Mouse (Mus musculus): ENCODE measurements around the gene Cyth1. TPM values are rescaled to one million over a fixed set of nuclear protein-coding genes. Genes with fewer than 3 reads are reported as not detected.

The Cyth1 gene
- polyA plus RNA-seq, 1 experiment from 2014 or later: 17.7 TPM

DNA sequence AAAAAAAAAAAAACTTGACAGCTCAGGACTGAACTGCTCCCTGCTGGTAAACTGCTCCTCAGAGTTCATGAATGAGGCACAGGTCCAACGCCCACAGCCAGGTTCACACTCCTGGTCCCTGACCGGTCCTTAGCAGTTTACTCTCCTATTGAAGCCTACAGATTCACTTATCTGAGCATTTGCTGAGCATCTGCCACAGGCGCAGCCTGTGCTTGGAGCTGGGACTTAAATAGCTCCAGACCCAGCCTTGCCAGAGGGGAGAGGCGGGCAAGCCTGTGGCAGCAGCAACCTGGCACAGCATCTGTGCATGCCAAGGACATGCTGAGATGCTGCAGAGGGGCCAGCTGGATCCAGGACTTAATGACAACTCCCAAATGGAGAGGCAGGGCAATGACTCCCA is 38.3 kb downstream of the Cyth1 start:
- H3K4me2 ChIP-seq (ENCODE audit: low read depth, low read length): no peak overlapping the region
- H3K27me3 ChIP-seq (ENCODE audit: control insufficient read depth, insufficient read depth, low read length): no peaks in the 10 kb centered on the region
- ATAC-seq (ENCODE audit: low read depth): peak; percentile 46; the same call in 1 of the 2 replicates
- WGBS: 67% methylated on average over 4 of the region's 4 CpGs
- no peak overlapping the region for H3K27ac ChIP-seq (ENCODE audit: low read depth, low read length)
- no peaks in the 10 kb centered on the region for H3K36me3 ChIP-seq (ENCODE audit: control insufficient read depth, insufficient read depth, low read length)
- H3K9me3 ChIP-seq (ENCODE audit: control insufficient read depth, low read length): no peaks in the 10 kb centered on the region
- no peak overlapping the region for H3K4me3 ChIP-seq (ENCODE audit: low read depth, low read length)
- H3K9ac ChIP-seq (replicated peaks; ENCODE audit: low read depth, low read length): no peak overlapping the region
- peaks cover 36% of the 10 kb centered on the region for H3K4me1 ChIP-seq (ENCODE audit: control insufficient read depth, insufficient read depth, low read length)

GRCm38 (mm10) chr11:118209376-118209775 is 39.0 kb downstream of the Cyth1 start:
- Histone ChIP-seq H3K4me1 (ENCODE audit: control insufficient read depth, insufficient read depth, low read length) (peaks cover 36% of the 10 kb centered on the region), H3K36me3 (ENCODE audit: control insufficient read depth, insufficient read depth, low read length) (no peaks in the 10 kb centered on the region), H3K27ac (ENCODE audit: low read depth, low read length) (no peak overlapping the region)

DNA sequence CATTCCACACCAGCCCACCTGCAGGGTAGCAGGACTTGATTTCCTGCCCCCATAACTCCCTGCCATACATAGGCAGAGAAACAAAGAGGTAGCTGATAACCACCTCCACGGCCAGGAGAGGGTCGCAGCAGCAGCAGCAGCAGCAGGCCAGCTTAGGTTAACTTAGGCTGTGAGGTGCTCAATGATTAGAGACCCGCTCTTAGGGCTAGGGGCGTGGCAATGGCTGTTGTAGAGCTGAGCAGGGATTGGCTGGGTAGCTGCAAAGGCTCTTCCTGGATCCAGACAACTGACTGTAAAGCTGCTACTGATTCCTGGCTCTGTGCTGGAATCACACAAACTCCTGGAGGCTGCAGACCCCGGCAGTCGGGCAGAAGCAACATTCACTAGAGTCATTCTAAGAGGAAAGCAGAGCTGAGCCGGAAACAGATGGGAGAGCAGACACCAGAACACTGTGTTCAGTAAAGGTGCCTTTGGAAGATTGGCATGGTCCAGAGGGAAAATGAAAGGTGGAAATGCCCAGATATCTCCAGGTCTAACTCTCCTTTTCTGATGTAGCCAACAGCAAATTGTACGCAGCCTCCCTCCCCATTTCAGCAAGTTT is 39.6 kb downstream of the Cyth1 start:
- no peaks in the 10 kb centered on the region for H3K36me3 ChIP-seq (ENCODE audit: control insufficient read depth, insufficient read depth, low read length)
- no peak for ATAC-seq (ENCODE audit: low read depth)
- no peaks in the 10 kb centered on the region for H3K9me3 ChIP-seq (ENCODE audit: control insufficient read depth, low read length)
- 0 out of 2 replicates have a peak overlapping the region, but pooled peaks have one; percentile 12 for H3K9ac ChIP-seq (replicated peaks; ENCODE audit: low read depth, low read length)
- no peak overlapping the region for H3K4me2 ChIP-seq (ENCODE audit: low read depth, low read length)
- H3K4me1 ChIP-seq (ENCODE audit: control insufficient read depth, insufficient read depth, low read length): peaks cover 36% of the 10 kb centered on the region
- H3K27me3 ChIP-seq (ENCODE audit: control insufficient read depth, insufficient read depth, low read length): no peaks in the 10 kb centered on the region
- no peak overlapping the region for H3K4me3 ChIP-seq (ENCODE audit: low read depth, low read length)
- 18% methylated on average over 8 of the region's 8 CpGs for WGBS
- no peak overlapping the region for H3K27ac ChIP-seq (ENCODE audit: low read depth, low read length)

More at GRCm38 (mm10) chr11:118209376-118209775, 39.0 kb downstream of the Cyth1 start:
- Histone ChIP-seq H3K4me2 (ENCODE audit: low read depth, low read length) (no peak overlapping the region), H3K9ac (replicated peaks; ENCODE audit: low read depth, low read length) (no peak overlapping the region), H3K9me3 (ENCODE audit: control insufficient read depth, low read length) (no peaks in the 10 kb centered on the region), H3K27me3 (ENCODE audit: control insufficient read depth, insufficient read depth, low read length) (no peaks in the 10 kb centered on the region), H3K4me3 (ENCODE audit: low read depth, low read length) (no peak overlapping the region)
- ATAC-seq (ENCODE audit: low read depth): no peak
- WGBS: 49% methylated on average over 3 of the region's 3 CpGs

- Histone ChIP-seq H3K9me3 (ENCODE audit: control insufficient read depth, low read length) (no peaks in the 10 kb centered on the region), H3K27ac (ENCODE audit: low read depth, low read length) (no peak overlapping the region), H3K36me3 (ENCODE audit: control insufficient read depth, insufficient read depth, low read length) (no peaks in the 10 kb centered on the region), H3K4me1 (ENCODE audit: control insufficient read depth, insufficient read depth, low read length) (peaks cover 43% of the 10 kb centered on the region), H3K27me3 (ENCODE audit: control insufficient read depth, insufficient read depth, low read length) (no peaks in the 10 kb centered on the region), H3K9ac (replicated peaks; ENCODE audit: low read depth, low read length) (no peak overlapping the region), H3K4me3 (ENCODE audit: low read depth, low read length) (no peak overlapping the region), H3K4me2 (ENCODE audit: low read depth, low read length) (no peak overlapping the region)
- WGBS: 36% methylated on average over 3 of the region's 3 CpGs
- ATAC-seq (ENCODE audit: low read depth): no peak
Observed at GRCm38 (mm10) chr11:118207424-118208033, 40.9 kb downstream of the Cyth1 start.

- WGBS: 30% methylated on average over 3 of the region's 3 CpGs
- Histone ChIP-seq H3K4me1 (ENCODE audit: control insufficient read depth, insufficient read depth, low read length) (peaks cover 47% of the 10 kb centered on the region), H3K9me3 (ENCODE audit: control insufficient read depth, low read length) (no peaks in the 10 kb centered on the region), H3K27me3 (ENCODE audit: control insufficient read depth, insufficient read depth, low read length) (no peaks in the 10 kb centered on the region), H3K36me3 (ENCODE audit: control insufficient read depth, insufficient read depth, low read length) (no peaks in the 10 kb centered on the region), H3K27ac (ENCODE audit: low read depth, low read length) (no peak overlapping the region), H3K9ac (replicated peaks; ENCODE audit: low read depth, low read length) (no peak overlapping the region), H3K4me3 (ENCODE audit: low read depth, low read length) (no peak overlapping the region), H3K4me2 (ENCODE audit: low read depth, low read length) (no peak overlapping the region)
- no peak for ATAC-seq (ENCODE audit: low read depth)
Observed at GRCm38 (mm10) chr11:118206267-118206666, 42.1 kb downstream of the Cyth1 start.

DNA sequence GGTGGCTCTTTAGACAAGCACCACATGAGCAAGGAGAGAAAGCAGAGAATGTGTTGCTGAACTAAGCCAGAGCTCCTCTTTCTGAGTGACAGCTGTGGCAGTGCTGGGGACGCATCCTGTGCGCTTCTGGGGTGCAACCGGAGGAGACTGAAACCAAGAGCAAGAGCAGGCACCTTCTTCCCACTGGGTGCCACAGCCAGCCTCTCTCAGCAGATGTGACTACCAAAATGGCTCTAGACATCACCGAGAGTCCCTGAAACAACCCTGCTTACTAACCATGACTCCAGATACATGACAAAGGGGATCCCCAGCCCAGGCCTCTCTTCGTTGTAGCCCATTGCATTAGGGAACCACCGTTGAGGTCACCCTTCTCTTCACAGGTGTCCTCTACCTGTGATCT is 44.9 kb downstream of the Cyth1 start:
- Histone ChIP-seq H3K4me1 (ENCODE audit: control insufficient read depth, insufficient read depth, low read length) (peaks cover 55% of the 10 kb centered on the region), H3K4me2 (ENCODE audit: low read depth, low read length) (no peak overlapping the region), H3K27ac (ENCODE audit: low read depth, low read length) (peak overlapping the region; percentile 98), H3K27me3 (ENCODE audit: control insufficient read depth, insufficient read depth, low read length) (no peaks in the 10 kb centered on the region), H3K9ac (replicated peaks; ENCODE audit: low read depth, low read length) (no peak overlapping the region), H3K36me3 (ENCODE audit: control insufficient read depth, insufficient read depth, low read length) (no peaks in the 10 kb centered on the region), H3K4me3 (ENCODE audit: low read depth, low read length) (no peak overlapping the region), H3K9me3 (ENCODE audit: control insufficient read depth, low read length) (no peaks in the 10 kb centered on the region)
- ATAC-seq (ENCODE audit: low read depth): no peak
- 90% methylated on average over 6 of the region's 6 CpGs for WGBS

- H3K27ac ChIP-seq (ENCODE audit: low read depth, low read length): peak overlapping the region; percentile 98
- peaks cover 64% of the 10 kb centered on the region for H3K4me1 ChIP-seq (ENCODE audit: control insufficient read depth, insufficient read depth, low read length)
- 3% methylated on average over 19 of the region's 19 CpGs for WGBS
- H3K9ac ChIP-seq (replicated peaks; ENCODE audit: low read depth, low read length): peak overlapping the region; percentile 77
- no peaks in the 10 kb centered on the region for H3K9me3 ChIP-seq (ENCODE audit: control insufficient read depth, low read length)
- no peaks in the 10 kb centered on the region for H3K27me3 ChIP-seq (ENCODE audit: control insufficient read depth, insufficient read depth, low read length)
- peak; percentile 90 for ATAC-seq (ENCODE audit: low read depth)
- H3K4me2 ChIP-seq (ENCODE audit: low read depth, low read length): peak overlapping the region; percentile 67
- no peaks in the 10 kb centered on the region for H3K36me3 ChIP-seq (ENCODE audit: control insufficient read depth, insufficient read depth, low read length)
- peak overlapping the region; percentile 40 for H3K4me3 ChIP-seq (ENCODE audit: low read depth, low read length)
Observed at GRCm38 (mm10) chr11:118202410-118203233, 45.8 kb downstream of the Cyth1 start.

DNA sequence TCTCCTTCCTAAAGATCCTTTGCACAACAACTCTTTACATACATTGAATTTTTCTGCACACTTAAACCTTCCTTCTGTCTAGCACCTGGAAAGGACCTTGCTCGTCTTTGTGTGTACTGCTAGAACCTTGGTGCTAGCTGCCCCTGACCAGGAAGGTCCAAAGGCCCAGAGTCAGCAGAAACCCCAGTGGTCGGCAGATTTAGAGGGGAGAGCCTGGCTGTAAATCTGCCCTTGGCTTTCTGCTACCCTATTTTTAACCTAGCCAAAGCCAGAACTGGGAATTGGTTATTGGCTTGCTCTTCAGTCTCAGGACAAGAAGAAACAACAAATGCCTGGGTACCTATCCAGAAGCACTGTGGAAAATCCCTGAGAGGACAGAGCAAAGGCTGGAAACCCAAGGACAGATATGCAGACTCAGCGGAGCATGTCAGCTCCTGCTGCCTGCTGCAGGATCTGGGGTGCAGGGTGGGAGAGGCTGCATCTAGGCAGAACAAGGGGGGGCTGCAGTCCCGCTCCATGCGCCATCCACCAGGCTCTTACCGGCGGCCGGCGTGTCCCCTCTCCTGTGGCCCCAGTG is 46.5 kb downstream of the Cyth1 start:
- Histone ChIP-seq H3K27me3 (ENCODE audit: control insufficient read depth, insufficient read depth, low read length) (no peaks in the 10 kb centered on the region), H3K4me3 (ENCODE audit: low read depth, low read length) (peak overlapping the region; percentile 40), H3K36me3 (ENCODE audit: control insufficient read depth, insufficient read depth, low read length) (no peaks in the 10 kb centered on the region), H3K9me3 (ENCODE audit: control insufficient read depth, low read length) (no peaks in the 10 kb centered on the region), H3K9ac (replicated peaks; ENCODE audit: low read depth, low read length) (peak overlapping the region; percentile 77), H3K4me1 (ENCODE audit: control insufficient read depth, insufficient read depth, low read length) (peaks cover 67% of the 10 kb centered on the region), H3K27ac (ENCODE audit: low read depth, low read length) (peak overlapping the region; percentile 98), H3K4me2 (ENCODE audit: low read depth, low read length) (peak overlapping the region; percentile 67)
- peak; percentile 69 for ATAC-seq (ENCODE audit: low read depth)
- WGBS: 9% methylated on average over 9 of the region's 9 CpGs
